8 mouse cellular contexts compared by ENCODE assay signal in genomic region chr1:51479027-51479329, GRCm38 (mm10). TPM values are rescaled to one million over a fixed set of nuclear protein-coding genes. Genes with fewer than 3 reads are reported as not detected.
A peak's percentile ranks its signal among the peaks of the same experiment; 100 is the strongest.
DNase-seq lines count a peak whose midpoint lies in the region; ATAC-seq lines count a peak whose summit lies in the region.

No protein-coding gene starts in this region.

- 54% methylated on average over 1 of the region's 1 CpGs for WGBS in kidney, embryonic 14.5 days
- 75% methylated on average over 1 of the region's 1 CpGs for WGBS in embryonic facial prominence, embryonic 10.5 days
- 96% methylated on average over 1 of the region's 1 CpGs for WGBS in hindbrain, embryonic 15.5 days
- WGBS in midbrain, embryonic 15.5 days: 80% methylated on average over 1 of the region's 1 CpGs

- H3K9ac ChIP-seq in kidney, embryonic 14.5 days (ENCODE audit: low read depth, low read length): peak overlapping the region; percentile 70; the same call in 1 of the 2 replicates
- H3K9ac ChIP-seq in hindbrain, embryonic 15.5 days: peak overlapping the region; percentile 34
- H3K9ac ChIP-seq in midbrain, embryonic 15.5 days: no peak overlapping the region

- H3K27ac ChIP-seq in kidney, embryonic 14.5 days (ENCODE audit: low read depth, low read length): peak overlapping the region; percentile 1; the same call in 1 of the 2 replicates
- H3K27ac ChIP-seq in embryonic facial prominence, embryonic 10.5 days (replicated peaks): peak overlapping the region; percentile 84; the same call in 1 of the 2 replicates
- H3K27ac ChIP-seq in hindbrain, embryonic 15.5 days (replicated peaks): peak overlapping the region; percentile 77; the same call in 1 of the 2 replicates
- H3K27ac ChIP-seq in midbrain, embryonic 15.5 days: no peak overlapping the region

- no peaks in the 10 kb centered on the region for H3K9me3 ChIP-seq in kidney, embryonic 14.5 days (ENCODE audit: control insufficient read depth, low read length)
- H3K9me3 ChIP-seq in embryonic facial prominence, embryonic 10.5 days: no peaks in the 10 kb centered on the region
- H3K9me3 ChIP-seq in hindbrain, embryonic 15.5 days: no peaks in the 10 kb centered on the region
- no peaks in the 10 kb centered on the region for H3K9me3 ChIP-seq in midbrain, embryonic 15.5 days

- no peaks in the 10 kb centered on the region for H3K4me1 ChIP-seq in kidney, embryonic 14.5 days (ENCODE audit: control insufficient read depth, insufficient read depth, low read length)
- peaks cover 12% of the 10 kb centered on the region; the same call in 1 of the 2 replicates for H3K4me1 ChIP-seq in embryonic facial prominence, embryonic 10.5 days
- H3K4me1 ChIP-seq in hindbrain, embryonic 15.5 days (replicated peaks): peaks cover 5% of the 10 kb centered on the region; the same call in 1 of the 2 replicates
- no peaks in the 10 kb centered on the region for H3K4me1 ChIP-seq in midbrain, embryonic 15.5 days

- no peak for ATAC-seq in kidney, embryonic 14.5 days (ENCODE audit: low FRiP score, low TSS enrichment)
- ATAC-seq in hindbrain, embryonic 15.5 days (ENCODE audit: low FRiP score, low read depth): no peak
- ATAC-seq in midbrain, embryonic 15.5 days (replicated peaks): no peak

- no peaks in the 10 kb centered on the region for H3K36me3 ChIP-seq in kidney, embryonic 14.5 days (ENCODE audit: control insufficient read depth, insufficient read depth, low read length)
- H3K36me3 ChIP-seq in embryonic facial prominence, embryonic 10.5 days (replicated peaks): no peaks in the 10 kb centered on the region
- no peaks in the 10 kb centered on the region for H3K36me3 ChIP-seq in hindbrain, embryonic 15.5 days
- H3K36me3 ChIP-seq in midbrain, embryonic 15.5 days (replicated peaks): no peaks in the 10 kb centered on the region

- no peak for DNase-seq in kidney, adult 11 months
- no peak for DNase-seq in embryonic facial prominence, embryonic 10.5 days (ENCODE audit: low spot score)
- DNase-seq in layer of hippocampus, postnatal 36 days: no peak
- DNase-seq in thymus, adult 18-20 months: no peak
- DNase-seq in frontal cortex, postnatal 10 days (ENCODE audit: low spot score in 2 of 2): no peak

- H3K4me2 ChIP-seq in kidney, embryonic 14.5 days (replicated peaks; ENCODE audit: low read depth, low read length): peak overlapping the region; percentile 95
- H3K4me2 ChIP-seq in hindbrain, embryonic 15.5 days: peak overlapping the region; percentile 97
- peak overlapping the region; percentile 97 for H3K4me2 ChIP-seq in midbrain, embryonic 15.5 days

- H3K27me3 ChIP-seq in kidney, embryonic 14.5 days (ENCODE audit: control insufficient read depth, insufficient read depth, low read length): no peaks in the 10 kb centered on the region
- 0 out of 2 replicates have a peak, but pooled peaks cover 4% of the 10 kb centered on the region for H3K27me3 ChIP-seq in embryonic facial prominence, embryonic 10.5 days (replicated peaks; ENCODE audit: low read depth, poor library complexity, severe bottlenecking)
- no peaks in the 10 kb centered on the region for H3K27me3 ChIP-seq in hindbrain, embryonic 15.5 days
- no peaks in the 10 kb centered on the region for H3K27me3 ChIP-seq in midbrain, embryonic 15.5 days (replicated peaks)

- peak overlapping the region; percentile 57 for H3K4me3 ChIP-seq in kidney, embryonic 14.5 days (ENCODE audit: low read length)
- H3K4me3 ChIP-seq in embryonic facial prominence, embryonic 10.5 days: peak overlapping the region; percentile 71
- H3K4me3 ChIP-seq in hindbrain, embryonic 15.5 days: peak overlapping the region; percentile 66
- H3K4me3 ChIP-seq in midbrain, embryonic 15.5 days: peak overlapping the region; percentile 69

RNA-seq across cellular contexts. Expression of gene Nabp1, which starts 0.8 kb away (rescaled TPM):
- polyA plus RNA-seq in kidney, embryonic 14.5 days (2014; fragmentation: Nextera tagmentation; extraction: Ambion mirVana): 10.6 and 14.5 TPM in 2 replicates
- 8.3 and 9.5 TPM in 2 replicates for polyA plus RNA-seq in embryonic facial prominence, embryonic 10.5 days (2016; fragmentation: Nextera tagmentation; extraction: Ambion mirVana)
- 8.1 and 9.2 TPM in 2 replicates for polyA plus RNA-seq in hindbrain, embryonic 15.5 days (2015; fragmentation: Nextera tagmentation; extraction: Ambion mirVana)
- polyA plus RNA-seq in midbrain, embryonic 15.5 days (2015; fragmentation: Nextera tagmentation; extraction: Ambion mirVana): 8.9 and 9.2 TPM in 2 replicates
- 10 to 100 TPM; 18.8 to 20.3 TPM for total RNA-seq in layer of hippocampus, postnatal 36 days (2021)
